Mouse (Mus musculus) ES-E14 (cell line): Measurements from ENCODE around the gene Flywch1. TPM values are rescaled to one million over a fixed set of nuclear protein-coding genes. Genes with fewer than 3 reads are reported as not detected.

ENCODE experiments used
- DNase-seq: peaks from one replicate; pipeline ENCODE4 v3.0.0-alpha.2; 2013; ENCODE audit warnings: low read depth, low spot score
- H3K27ac ChIP-seq: 2 replicates; pipeline ENCODE4 v1.5.1; 2012; ENCODE audit warnings: low read depth, mild to moderate bottlenecking, low read length, moderate library complexity, mixed read lengths; ENCODE audit not compliant: poor library complexity, insufficient read depth, severe bottlenecking
- H3K36me3 ChIP-seq: 2 replicates; pipeline ENCODE4 v1.6.1; 2012; ENCODE audit warnings: mild to moderate bottlenecking, low read length, moderate library complexity, mixed read lengths; ENCODE audit not compliant: control insufficient read depth, poor library complexity, insufficient read depth, severe bottlenecking
- H3K4me1 ChIP-seq, 2 experiments: fragments of 150-350 bp in 1 of 2; sonication (generic) in 1 of 2; 2 replicates each; pipeline ENCODE4 v1.6.1; 2012; ENCODE audit warnings: low read length in 2 of 2, mild to moderate bottlenecking in 1 of 2, mixed read lengths in 1 of 2; ENCODE audit not compliant: control insufficient read depth in 2 of 2, insufficient read depth in 2 of 2, poor library complexity in 1 of 2
- H3K4me3 ChIP-seq, 2 experiments: fragments of 150-350 bp in 1 of 2; sonication (generic) in 1 of 2; 2 replicates each; pipeline ENCODE4 v1.5.1; 2012; ENCODE audit warnings: low read length in 2 of 2, low read depth in 1 of 2, mild to moderate bottlenecking in 1 of 2, mixed read lengths in 1 of 2; ENCODE audit not compliant: insufficient read depth in 1 of 2, poor library complexity in 1 of 2, severe bottlenecking in 1 of 2
- H3K9ac ChIP-seq: 2 replicates; pipeline ENCODE4 v1.6.1; 2012; ENCODE audit warnings: low read depth, mild to moderate bottlenecking, low read length, mixed read lengths; ENCODE audit not compliant: poor library complexity, insufficient read depth, severe bottlenecking
- H3K9me3 ChIP-seq: fragments of 150-350 bp; sonication (generic); 2 replicates; pipeline ENCODE4 v1.6.1; 2012; ENCODE audit warnings: low read depth, mild to moderate bottlenecking, low read length; ENCODE audit not compliant: control insufficient read depth, insufficient read depth
- CHD2 ChIP-seq: IDR thresholded peaks from 2 replicates; pipeline ENCODE4 v1.6.1; 2014; ENCODE audit warnings: mild to moderate bottlenecking, low read depth, low read length, inconsistent platforms
- HCFC1 ChIP-seq: IDR thresholded peaks from 2 replicates; pipeline ENCODE4 v1.6.1; 2012; ENCODE audit warnings: low read length, inconsistent platforms, borderline replicate concordance; ENCODE audit not compliant: insufficient read depth
- MAFK ChIP-seq: IDR thresholded peaks from 2 replicates; pipeline ENCODE4 v1.6.1; 2014; ENCODE audit warnings: mild to moderate bottlenecking, low read depth, low read length, inconsistent platforms; ENCODE audit not compliant: insufficient read depth
- ZC3H11A ChIP-seq: IDR thresholded peaks from 2 replicates; pipeline ENCODE4 v1.6.1; 2012; ENCODE audit warnings: low read depth, mild to moderate bottlenecking, inconsistent platforms, low read length, borderline replicate concordance
- ZNF384 ChIP-seq: IDR thresholded peaks from 2 replicates; pipeline ENCODE4 v1.6.1; 2012; ENCODE audit warnings: low read depth, low read length, inconsistent platforms
- in situ Hi-C, 2 experiments: fragments of 600-800 bp; cut with MboI; formaldehyde crosslinking; loops; one replicate each; pipeline ENCODE4 v1.15.1; 2025; ENCODE audit warnings: low sequenced_read_pairs in 2 of 2, inconsistent platforms in 1 of 2; ENCODE audit not compliant: unreplicated experiment in 2 of 2
- total RNA-seq: library from RNA; depleted of rRNA; stranded (reverse); fragments of 300-350 nt; gene quantifications from 2 replicates; pipeline ENCODE4 v1.2.3, GENCODE M21; 2012

The Flywch1 gene
- total RNA-seq, 1 experiment = 35.1 TPM

GRCm38 (mm10) chr17:23758801-23759200 is 12.6 kb downstream of the Flywch1 start:
- Histone ChIP-seq H3K27ac (no peak overlapping the region), H3K9ac (no peak overlapping the region), H3K4me3 (no peak overlapping the region), H3K36me3 (peaks cover 31% of the 10 kb centered on the region), H3K9me3 (no peaks in the 10 kb centered on the region), H3K4me1 (peaks cover 0 to 28% of the 10 kb centered on the region in 2 experiments; a peak in 2 of 4 replicates)
- in situ Hi-C loops = no loop called here
- no peak for TF ChIP-seq MAFK
- no peak for TF ChIP-seq ZNF384
- TF ChIP-seq ZC3H11A = no peak
- no peak for TF ChIP-seq HCFC1
- TF ChIP-seq CHD2 = no peak
- DNase-seq = no peak

- TF ChIP-seq HCFC1 = no peak
- Histone ChIP-seq H3K36me3 (peaks cover 41% of the 10 kb centered on the region), H3K4me3 (no peak overlapping the region), H3K9me3 (no peaks in the 10 kb centered on the region), H3K27ac (no peak overlapping the region), H3K9ac (no peak overlapping the region), H3K4me1 (peaks cover 0 to 28% of the 10 kb centered on the region in 2 experiments; a peak in 2 of 4 replicates)
- no peak for DNase-seq
- in situ Hi-C loops = no loop called here
Observed at GRCm38 (mm10) chr17:23757581-23757980, 13.8 kb downstream of the Flywch1 start.

- in situ Hi-C loops = no loop called here
- H3K36me3 ChIP-seq = peaks cover 35% of the 10 kb centered on the region
- TF ChIP-seq MAFK (no peak), HCFC1 (no peak), CHD2 (no peak), ZNF384 (no peak), ZC3H11A (no peak)
- no peak overlapping the region for H3K27ac ChIP-seq
- H3K9ac ChIP-seq = peak overlapping the region; percentile 60; the same call in 1 of the 2 replicates
- H3K4me3 ChIP-seq = peak overlapping the region in 1 of 2 experiments; percentile 53; a peak in 3 of 4 replicates
- no peak for DNase-seq
- no peaks in the 10 kb centered on the region for H3K9me3 ChIP-seq
- peaks cover 0 to 26% of the 10 kb centered on the region in 2 experiments; a peak in 2 of 4 replicates for H3K4me1 ChIP-seq
Observed at GRCm38 (mm10) chr17:23755689-23756088, 15.7 kb downstream of the Flywch1 start.

GRCm38 (mm10) chr17:23749400-23750191 is 21.8 kb downstream of the Flywch1 start:
- H3K9ac ChIP-seq = no peak overlapping the region
- in situ Hi-C loops = no loop called here
- TF ChIP-seq MAFK = no peak
- TF ChIP-seq ZNF384 = no peak
- no peak for TF ChIP-seq ZC3H11A
- no peak for TF ChIP-seq HCFC1
- no peak for TF ChIP-seq CHD2
- H3K4me3 ChIP-seq = no peak overlapping the region
- peaks cover 0 to 15% of the 10 kb centered on the region in 2 experiments; a peak in 1 of 4 replicates for H3K4me1 ChIP-seq
- peaks cover 10% of the 10 kb centered on the region; the same call in 1 of the 2 replicates for H3K36me3 ChIP-seq
- H3K27ac ChIP-seq = no peak overlapping the region
- DNase-seq = no peak
- H3K9me3 ChIP-seq = no peaks in the 10 kb centered on the region
